Mouse (Mus musculus) ES-Bruce4 (cell line): ENCODE measurements around the gene Rnf8.

Experiments
- CTCF ChIP-seq: IDR thresholded peaks from one replicate; pipeline ENCODE4 v1.8.1; 2011; ENCODE audit warnings: low read depth, low read length
- EP300 ChIP-seq: IDR thresholded peaks from 2 replicates; pipeline ENCODE4 v1.6.1; 2011; ENCODE audit warnings: low read depth, low read length; ENCODE audit not compliant: insufficient read depth

- no peak for TF ChIP-seq CTCF
- TF ChIP-seq EP300 = no peak
These were observed 47.6 kb downstream of the Rnf8 start for GRCm38 (mm10) chr17:29662145-29662544.
